Mouse (Mus musculus): ENCODE measurements around the gene Vps54. TPM values are rescaled to one million over a fixed set of nuclear protein-coding genes. Genes with fewer than 3 reads are reported as not detected.

The Vps54 gene
- total RNA-seq (2023) = 10 to 100 TPM; 67.9 to 78.6 TPM

GRCm38 (mm10) chr11:21239021-21239661, at the start of gene Vps54:
Vps54 (plus strand) TSS chr11:21239281.

Other genes starting within 250 kb of the Vps54 start
- 10 to 100 TPM; 82.4 to 96.2 TPM for gene Peli1, start 148.0 kb upstream of the Vps54 start, total RNA-seq (2023)
- gene Ugp2, start 131.9 kb downstream of the Vps54 start, total RNA-seq (2023) = 10 to 100 TPM; 42.3 to 43.3 TPM

Data from B cell, adult 67 days (primary cell).